Mouse (Mus musculus) stomach, postnatal 0 days (tissue): Measurements from ENCODE around the gene E130308A19Rik.

Experiments used
- CTCF ChIP-seq: IDR thresholded peaks from 2 replicates; pipeline ENCODE4 v1.5.1; 2016; ENCODE audit warnings: antibody characterized with exemption, low read depth, mild to moderate bottlenecking, moderate library complexity
- EP300 ChIP-seq: optimal IDR thresholded peaks from 2 replicates; pipeline ENCODE3; 2016; ENCODE audit warnings: antibody characterized with exemption

DNA sequence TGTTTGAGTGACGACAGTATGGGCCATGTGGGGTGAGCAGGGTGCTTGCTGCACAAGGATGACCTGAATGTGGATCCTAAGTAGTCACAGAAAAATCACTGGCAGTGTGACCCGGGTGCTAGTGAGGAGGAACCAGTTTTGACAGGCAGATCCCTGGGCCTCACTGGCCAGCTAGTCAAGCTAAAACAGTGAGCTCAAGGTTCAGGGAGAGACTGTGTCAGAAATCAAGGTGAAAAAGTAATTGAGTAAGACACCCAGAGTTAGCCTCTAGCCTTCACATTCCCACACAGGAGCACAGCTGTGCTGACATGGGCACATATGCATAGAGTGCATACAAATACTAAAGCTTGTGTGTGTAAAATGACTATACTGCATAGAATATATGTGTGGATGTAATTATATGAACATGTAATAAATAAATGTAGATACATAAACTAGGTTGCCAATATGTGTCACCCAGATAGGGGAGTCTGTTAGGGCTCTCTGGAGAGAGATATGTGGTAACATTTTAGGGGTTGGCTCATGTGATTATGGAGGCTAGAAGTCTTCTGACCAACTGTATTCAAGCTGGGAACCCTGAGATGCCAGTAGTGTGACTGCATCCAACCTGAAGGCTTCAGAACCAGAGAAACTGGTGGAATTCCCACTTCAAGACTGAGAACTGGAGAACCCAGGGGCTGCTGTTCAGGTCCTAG is 47.6 kb downstream of the E130308A19Rik start:
- no peak for TF ChIP-seq EP300
- TF ChIP-seq CTCF = no peak
